Mouse (Mus musculus): Measurements from ENCODE around the gene Lcn2. TPM values are rescaled to one million over a fixed set of nuclear protein-coding genes. Genes with fewer than 3 reads are reported as not detected.

The Lcn2 gene
- total RNA-seq, 2 experiments from 2014 or later = 4.8 to 5.6 TPM

DNA sequence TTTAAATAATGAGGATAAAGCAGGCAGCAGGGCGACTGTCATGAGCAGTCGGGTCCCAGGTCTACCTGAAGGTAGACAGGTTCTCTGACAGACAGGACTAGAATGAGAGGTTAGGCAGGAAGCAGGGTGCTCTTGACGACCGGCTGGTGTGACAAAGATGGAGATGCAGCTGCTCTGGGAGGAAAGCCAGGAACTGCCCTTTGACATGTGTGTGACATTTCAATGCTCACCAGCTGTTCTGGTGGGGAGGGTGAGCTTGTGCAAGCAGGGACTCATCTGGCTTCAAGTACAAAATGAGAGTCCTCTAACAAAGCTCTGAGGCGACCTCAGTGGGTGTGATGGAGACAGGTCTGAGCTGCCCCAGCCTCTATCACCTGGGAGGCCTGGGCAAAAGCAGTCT is 25.9 kb upstream of the Lcn2 start:
- no peak for DNase-seq

DNA sequence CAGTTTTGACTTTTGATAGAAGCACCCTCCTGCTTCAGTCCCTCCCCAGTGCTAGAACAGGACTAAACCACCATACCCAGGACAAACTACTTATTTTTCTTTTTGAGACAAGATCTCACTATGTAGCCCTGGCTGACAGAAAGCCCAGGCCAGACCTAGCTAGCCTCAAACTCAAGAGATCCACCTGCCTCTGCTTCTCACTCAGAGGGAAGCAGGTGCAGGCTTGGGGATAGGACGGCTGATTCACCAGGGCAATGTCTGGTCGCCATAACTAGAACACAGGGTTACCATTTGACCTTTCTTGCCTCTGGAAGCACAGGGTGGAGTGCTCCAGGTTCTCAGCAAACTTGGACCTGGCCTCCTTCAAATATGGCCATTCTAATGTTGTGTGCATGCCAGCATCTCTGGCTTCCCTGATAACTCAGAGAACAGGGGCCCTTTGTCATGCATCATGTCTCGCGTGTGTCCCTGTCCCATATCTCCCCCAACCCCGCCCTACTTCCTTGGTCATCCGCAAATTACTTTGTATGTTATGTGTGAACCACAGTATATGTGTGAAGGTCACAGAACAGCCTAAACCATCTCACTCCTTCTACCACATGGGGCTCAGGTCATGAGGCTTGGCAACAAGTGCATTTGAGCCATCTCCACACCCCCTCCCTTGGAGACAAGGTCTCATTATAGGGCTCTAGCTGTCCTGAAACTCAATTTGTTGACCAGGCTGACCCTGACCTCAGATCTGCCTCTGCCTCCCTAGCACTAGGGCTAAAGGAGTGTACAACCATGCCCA is 24.9 kb upstream of the Lcn2 start:
- no peak for DNase-seq

DNA sequence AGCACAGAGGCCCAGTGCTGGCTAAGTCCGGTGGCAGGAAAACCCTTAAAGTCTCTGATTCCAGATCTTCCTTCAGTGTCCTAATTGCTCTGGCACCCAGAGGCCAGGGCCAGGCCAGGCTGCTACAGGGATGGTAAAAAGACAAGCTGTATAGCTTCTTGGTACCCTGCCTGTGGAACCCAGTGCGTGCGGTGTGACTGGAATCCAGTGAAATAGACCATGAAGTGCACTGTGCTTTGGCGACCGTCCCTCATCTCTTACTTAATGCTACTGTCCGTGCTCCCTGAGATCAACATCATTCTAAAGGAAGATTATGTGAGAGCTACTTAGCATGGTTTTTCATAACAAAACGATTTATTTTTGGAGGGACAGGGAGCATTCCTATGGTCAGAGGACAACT is 23.4 kb upstream of the Lcn2 start:
- no peak for DNase-seq

DNA sequence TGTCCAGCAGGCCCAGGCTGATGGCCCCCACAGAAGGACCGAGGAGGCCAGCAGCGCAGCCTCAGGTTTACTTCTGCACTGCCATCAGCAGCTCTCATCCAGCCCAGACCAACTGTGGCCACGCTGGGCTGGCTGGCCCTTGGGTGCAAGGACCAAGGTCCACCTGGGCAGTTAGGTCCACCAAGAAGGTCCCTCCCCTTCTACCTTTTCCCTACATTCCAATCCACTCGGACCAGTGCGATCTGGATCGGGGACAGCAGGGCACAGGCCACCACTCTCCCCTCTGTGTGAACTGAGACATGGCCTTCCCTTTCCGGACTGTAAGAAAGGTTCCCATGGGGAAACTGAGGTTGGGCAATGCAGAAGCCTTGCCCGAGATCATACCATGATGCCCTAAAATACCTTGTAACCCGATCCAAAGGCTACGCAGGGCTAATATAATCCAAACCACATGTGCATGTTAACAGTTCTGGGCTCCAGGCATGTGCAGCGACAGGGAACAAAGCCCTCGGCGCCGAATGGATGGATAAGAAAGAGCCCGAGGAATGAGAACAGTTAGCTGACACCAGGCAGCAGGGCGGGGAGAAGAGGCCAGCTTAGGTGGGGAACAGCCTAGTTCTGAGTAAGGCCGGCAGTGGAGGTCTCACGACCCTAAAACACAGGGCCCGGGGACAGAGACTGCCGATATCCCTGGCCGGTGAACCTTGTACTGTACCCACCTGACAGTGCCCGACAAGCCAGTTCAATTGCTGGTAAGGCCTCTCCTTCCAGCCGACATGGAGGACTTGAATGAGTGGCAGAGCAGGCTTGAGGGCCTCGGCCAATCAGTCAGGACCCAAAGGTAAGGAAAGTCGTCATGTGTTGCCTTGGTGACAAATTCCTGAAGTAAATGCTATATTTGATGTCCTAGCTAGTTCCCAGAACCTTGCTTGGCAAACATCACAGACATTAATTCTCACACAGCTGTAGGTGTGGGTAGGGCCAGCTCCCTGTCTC is 20.7 kb upstream of the Lcn2 start:
- DNase-seq = no peak

DNA sequence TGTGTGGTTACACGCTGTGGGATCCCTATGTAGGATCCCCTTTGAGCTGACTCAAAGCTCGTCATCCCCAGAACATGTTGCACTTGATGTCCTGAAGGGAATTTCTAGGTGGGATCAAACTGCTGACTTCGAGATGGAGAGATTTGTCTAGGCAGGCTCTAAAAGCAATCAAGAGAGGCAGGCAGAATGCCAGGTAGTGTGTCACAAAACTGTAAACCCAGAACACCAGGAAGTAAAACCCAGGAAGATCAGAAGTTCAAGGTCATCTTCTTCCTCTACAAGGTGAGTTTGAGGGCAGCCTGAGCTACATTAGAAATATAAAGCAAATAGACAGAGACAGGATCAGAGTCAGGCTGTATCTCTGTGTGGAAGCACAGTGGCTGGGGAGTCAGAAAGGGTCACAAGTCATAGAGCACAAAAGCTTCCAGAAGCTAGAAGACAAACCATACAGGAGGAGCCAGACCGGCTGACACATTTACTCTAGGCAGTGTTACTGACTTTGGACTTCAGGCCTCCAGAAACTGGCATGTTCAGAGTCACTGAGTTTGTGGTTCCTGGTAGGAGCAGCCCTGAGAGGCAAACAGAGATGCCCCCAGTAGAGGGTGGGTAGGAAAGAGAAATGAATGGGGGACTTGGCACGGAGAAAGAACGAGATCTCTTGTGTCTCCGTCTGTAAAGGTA is 19.2 kb upstream of the Lcn2 start:
- DNase-seq = no peak

DNA sequence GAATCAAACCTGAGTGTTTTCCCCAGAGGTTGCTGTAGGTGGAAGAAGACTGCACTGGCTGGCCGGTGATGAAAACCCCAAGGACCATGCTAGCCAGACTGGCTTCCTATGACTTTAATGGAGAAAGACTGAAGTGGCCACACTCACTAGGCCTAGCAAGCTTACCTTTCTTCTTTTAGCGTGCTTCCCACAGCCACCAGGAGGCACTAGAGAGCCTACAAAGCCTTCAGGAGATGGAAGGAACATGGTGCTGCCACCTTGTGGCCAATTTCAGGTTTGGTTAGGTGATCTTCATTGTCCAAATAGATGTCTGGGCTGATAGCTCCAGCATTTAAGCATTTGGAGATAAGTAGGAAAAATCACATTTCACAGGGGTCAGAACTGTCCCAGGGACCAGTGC is 16.6 kb upstream of the Lcn2 start:
- peak; percentile 91 to 98 for DNase-seq

DNA sequence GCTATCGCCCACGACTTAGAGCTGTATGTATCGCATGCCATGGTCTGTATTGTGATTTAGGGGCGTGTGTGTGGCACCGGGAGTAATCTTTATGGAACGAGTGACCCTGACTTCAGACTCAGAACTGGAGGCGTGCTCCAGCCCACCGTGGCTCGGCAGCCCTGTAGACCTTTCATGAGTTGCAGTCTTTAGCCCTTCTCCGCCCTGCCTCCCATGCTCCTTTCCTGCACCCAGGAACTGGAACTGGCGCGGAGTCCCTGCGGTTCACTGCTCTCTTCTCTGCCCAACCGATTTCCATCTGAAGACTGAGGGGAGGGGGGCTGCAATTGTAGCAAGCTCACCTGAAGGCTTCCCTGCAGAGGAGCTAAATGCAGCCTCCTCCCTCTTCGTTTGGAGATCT is 8.6 kb upstream of the Lcn2 start:
- DNase-seq = no peak

DNA sequence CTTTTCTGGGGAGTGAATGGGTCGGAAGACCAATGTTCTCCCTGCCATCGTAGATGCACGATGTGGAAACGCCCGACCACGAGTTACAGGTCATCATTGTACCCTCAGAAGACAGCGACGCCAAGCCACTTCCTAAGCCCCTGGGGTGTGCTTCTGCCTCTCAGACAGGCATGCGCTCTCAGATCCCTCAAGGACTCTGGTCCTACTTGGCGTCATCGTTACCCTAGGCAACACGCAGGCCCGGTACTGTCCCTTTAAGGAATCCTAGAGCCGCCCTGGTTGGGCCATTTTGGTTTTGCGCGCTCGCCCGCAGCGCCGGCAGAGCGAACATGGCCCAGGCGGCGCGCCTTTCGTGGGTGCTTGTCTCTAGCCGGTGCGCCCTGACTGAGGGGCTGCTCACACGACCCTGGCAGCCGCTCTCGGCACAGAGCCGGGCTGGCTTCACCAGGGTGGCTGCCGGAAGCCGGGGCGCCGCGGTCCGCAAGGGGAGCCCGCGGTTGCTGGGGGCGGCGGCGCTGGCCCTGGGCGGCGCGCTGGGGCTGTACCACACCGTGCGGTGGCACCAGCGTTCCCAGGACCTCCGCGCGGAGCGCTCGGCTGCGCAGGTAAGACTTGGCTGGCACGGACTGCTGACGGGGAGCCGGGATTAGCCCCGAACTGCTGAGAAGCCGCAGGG is 8.0 kb upstream of the Lcn2 start:
- peak; percentile 93 to 96 for DNase-seq

DNA sequence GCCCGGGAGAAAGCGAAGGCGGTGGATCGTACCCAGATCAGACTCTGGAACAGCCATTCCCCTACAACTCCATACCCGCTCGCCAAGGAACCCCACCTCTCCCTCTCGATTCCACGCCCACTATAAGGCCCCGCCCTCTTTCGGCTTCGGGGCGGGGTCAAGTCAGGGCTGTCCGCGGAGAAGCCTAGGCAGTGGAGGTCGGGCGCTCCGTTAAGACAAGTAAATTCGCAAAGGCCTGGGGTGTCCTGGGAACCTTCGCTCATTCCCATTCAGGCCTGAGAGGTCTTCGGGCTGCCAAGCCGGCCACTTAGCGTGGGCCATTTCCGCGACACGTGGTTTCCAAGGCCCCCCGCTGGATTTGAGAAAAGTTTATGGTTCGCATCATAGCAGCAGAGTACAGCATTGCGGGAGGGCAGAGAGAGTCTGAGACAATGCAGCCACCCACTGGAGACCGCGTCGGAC is 7.5 kb upstream of the Lcn2 start, which contains the start of gene Ptges2:
Gene Ptges2 (plus strand): TSS at position 413 of the 462 bp plus-strand sequence.
- peak; percentile 95 to 99 for DNase-seq

DNA sequence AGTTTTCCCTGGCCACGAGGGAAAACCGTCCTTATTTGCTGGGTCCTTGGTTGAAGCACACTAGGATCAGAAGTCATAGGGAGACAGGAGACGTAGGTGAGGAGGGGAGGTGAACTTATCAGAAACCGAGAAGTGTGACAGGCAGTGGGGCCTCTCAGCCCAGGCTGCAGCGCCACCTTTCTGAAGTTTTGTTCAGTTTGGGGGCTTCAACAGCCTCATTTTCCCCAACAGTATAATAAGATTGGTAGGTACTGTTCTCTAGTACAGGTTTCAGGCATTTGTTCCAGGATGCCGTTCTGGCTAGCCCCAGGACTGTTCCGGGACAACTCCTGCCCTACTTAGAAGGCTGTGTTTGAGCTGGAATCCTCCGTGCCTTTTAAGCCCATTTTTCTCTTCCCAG is 6.9 kb upstream of the Lcn2 start:
- peak in 1 of 2 experiments; percentile 52 for DNase-seq

DNA sequence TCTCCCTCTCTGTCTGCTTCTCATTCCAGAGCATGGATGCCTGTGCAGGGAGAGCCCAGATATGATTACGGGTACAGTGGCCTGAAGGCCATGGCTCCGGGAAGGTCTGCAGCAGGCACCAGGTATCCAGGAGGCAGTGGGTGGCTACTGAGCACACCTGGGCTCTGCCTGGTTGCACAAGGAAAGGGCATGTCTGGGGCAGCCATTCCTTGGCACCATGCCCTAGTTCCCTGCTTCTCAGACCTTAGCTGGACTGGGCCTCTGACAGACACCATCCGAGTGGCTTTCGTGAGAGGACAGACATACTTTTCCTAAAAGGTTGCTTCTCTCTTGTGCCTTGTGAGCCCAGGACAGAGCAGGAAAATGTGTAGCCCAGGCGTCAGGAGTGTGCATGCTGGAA is 4.0 kb upstream of the Lcn2 start:
- no peak for DNase-seq

DNA sequence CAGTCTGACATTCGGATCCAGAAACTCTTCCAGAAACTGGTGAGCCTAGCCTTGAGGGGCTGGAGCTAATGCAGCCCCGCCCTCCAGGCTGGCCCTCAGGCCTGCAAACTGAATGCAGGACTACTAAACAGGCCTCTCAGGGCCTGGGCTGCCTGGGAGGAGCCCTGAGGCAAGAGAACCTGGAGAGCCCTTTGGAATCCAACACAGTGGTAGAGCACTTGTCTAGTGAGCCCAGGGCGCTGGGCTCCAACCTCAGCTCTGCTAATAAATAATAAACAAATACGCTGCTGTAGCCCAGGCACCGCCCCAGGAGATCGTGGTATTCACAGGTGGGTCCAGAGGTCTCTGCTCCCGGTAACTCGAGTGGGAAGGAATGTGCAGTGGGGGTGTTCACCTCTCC is 2.8 kb upstream of the Lcn2 start:
- DNase-seq = no peak

DNA sequence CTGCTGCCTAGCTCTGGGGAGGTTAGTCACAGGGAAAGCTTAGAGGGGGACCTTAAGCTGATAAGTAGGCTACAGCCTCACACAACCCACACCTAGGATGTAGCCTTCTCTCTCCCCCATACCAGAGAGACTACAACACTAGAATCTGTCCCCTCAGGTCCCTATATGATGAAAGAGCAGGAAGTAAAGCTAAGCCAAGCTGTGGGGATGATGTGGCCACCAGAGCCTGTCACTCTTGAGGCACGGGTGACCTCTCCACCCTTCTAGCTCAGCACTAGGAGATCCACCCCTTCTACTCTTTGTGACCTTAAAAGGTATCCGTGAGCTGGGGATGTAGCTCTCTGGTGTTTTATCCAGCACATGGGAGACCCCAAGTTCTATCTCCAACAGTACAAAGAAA is 1.1 kb upstream of the Lcn2 start:
- DNase-seq = no peak

DNA sequence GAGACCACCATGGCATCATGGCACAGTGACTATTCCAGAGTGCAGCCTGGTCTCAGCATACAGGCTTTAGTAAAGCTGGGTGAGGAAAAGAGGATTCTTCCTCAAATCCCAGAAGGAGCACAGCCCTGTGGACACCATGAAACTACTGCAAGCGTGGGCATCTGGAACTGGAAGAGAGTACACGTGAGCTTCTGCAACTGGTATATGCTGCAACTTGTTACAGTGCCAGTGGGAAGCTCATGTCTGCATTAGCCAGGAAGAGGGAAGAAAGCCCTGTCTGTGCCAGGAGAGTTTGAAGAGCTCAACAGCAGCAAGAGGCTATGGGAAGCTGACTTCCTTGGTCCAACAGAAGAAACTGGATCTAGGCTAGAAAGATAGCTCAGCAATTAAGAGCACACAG is 5.4 kb downstream of the Lcn2 start:
- no peak for DNase-seq

DNA sequence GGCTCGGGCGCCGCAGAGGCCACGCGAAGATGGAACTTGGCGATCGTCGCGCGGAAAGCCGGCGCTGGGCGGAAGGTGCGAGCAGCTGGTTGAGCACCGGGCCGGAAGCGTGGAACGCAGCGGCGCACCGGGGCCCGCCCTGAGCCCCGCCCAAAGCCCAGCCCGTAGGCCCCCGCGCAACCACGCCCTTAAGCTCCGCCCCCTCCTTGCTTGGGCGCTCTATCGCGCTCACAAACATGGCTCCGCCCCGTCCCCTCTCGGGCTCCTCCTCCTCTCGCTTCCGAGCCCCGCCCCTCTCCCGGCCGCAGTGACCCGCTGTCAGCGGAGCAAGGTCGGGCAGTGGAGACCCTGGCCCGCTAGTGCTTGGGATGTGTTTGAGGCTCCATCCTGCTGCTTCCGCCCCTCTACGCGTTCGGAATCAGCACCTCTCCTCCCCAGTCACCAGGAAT is 6.3 kb downstream of the Lcn2 start, which contains the start of gene 1110008P14Rik:
Gene 1110008P14Rik (minus strand): TSS at position 164 of the 449 bp plus-strand sequence.
- DNase-seq = peak; percentile 96 to 98

DNA sequence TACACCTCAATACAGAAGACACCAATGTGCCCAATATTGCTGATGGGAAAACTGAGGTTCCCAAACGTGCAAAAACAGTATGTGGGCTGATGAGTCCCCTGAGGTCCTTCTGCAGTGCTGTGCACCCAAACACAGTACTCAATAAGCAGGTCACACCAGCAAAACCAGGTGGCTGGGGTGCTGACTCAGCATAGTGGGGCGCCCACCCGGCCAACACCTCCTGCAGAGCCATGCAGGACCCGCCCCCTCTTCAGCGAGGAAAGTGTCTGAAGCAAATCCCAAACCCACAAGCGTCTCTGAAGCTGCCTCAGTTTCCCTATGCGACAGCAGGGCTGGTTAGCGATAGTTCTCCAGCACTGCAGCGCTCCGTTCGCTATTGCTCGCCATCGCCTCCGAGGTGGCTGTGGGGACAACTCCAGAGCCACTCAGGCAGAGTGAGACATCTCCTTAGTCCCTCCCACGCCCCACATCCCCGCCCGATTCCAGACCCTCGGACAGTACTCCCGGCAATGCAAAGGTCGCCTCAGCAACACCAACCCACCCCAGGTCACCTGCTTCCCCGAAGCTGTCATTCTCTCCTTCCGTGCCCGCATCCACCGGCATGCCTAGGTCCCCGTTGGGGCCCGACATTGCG is 6.8 kb downstream of the Lcn2 start:
- no peak for DNase-seq

DNA sequence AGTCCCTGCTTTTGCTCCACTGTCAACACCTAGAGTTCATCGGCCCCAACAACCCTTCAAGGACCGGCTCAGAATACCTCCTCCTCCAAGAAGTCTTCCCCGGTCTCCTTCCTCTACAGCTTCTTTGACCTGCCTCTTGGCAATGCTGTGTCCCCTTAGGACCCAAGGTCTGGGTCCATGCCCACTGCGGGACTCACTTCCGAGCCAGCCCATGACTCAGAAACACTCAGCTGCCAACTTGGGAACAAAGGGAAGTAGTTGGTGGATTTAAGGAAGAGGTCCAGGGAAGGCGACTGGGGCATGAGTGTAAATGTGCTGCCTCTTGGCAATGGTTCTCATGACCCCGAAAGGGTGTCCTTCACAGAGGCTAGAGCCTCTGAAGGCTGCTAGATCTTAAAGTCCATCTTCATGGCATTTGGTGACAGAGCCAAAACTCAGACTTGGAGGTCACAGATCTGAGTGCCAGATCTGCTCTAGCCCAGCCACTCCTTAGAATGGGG is 8.0 kb downstream of the Lcn2 start:
- DNase-seq = peak in 1 of 2 experiments; percentile 26

DNA sequence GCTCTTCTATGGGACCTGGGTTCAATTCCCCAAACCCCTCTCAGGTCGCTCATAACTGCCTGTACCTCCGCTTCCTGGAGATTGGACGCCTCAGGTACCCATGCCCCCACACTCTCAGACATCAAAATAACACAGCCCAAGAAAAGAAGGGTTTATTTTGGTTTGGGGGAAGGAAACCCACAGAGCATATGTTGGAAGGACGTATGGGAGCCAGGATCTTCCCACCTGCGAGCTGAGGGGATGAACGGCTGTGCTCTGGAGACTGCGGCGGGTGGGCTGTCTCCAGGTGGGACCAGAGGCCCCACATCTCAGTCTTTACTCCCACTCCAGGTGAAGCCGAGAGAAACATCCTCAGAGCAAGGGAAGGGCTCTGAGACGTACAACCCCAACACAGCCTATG is 11.1 kb downstream of the Lcn2 start:
- DNase-seq = no peak

DNA sequence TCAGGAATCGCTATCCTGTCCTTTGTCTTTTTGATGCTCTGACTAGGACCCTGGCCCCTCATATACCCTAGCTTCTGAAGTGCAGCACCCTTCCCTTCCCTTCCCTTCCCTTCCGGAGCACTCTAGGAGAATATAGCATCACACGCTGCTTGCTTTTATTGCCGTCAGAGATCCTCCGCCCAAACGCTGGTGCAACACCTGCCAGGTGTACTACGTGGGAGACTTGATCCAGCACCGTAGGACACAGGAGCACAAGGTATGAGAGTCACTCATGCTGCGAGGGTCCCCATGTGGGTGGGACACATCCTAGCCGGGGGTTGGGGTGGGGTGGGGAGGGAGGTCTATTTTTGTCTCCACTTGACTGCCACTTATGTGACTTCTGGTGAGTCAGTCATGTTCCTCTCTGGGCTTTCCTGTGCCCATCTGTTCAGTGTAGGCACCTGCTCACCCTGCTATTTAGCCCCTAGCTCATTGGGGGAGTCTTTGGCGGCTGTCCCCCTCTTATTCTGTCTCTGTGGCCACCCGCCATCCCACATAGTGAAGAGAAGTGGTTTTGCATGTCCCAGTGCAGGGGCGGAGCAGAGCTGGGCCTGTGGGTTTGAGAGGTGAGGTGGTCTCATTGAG is 12.6 kb downstream of the Lcn2 start:
- DNase-seq = no peak

DNA sequence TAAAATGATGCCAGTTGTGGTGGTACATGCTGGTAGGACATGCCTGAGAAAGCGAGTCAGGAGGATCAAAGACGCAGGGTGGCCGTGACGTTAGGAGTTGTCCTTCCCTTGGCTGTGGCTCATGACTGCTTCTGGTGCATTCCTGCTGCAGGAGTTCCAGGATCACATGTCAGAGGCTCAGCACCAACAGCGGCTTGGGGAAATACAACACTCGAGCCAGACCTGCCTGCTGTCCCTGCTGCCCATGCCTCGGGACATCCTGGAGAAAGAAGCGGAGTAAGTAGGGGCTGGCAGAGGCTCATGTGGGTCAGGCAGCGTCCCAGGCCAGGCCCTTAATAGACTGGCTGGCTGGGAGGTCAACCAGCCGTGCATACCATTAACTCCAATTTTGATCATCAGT is 13.9 kb downstream of the Lcn2 start:
- peak; percentile 42 to 65 for DNase-seq

Measured in heart, adult 18-20 months (tissue).